Mouse (Mus musculus): ENCODE results near the gene Haus4. TPM values are rescaled to one million over a fixed set of nuclear protein-coding genes. Genes with fewer than 3 reads are reported as not detected.

The Haus4 gene
- polyA plus RNA-seq, 1 experiment from 2014 or later = 53.0 TPM

- H3K27ac ChIP-seq = no peak overlapping the region
- no peak overlapping the region for H3K4me2 ChIP-seq
- H3K4me1 ChIP-seq = peaks cover 5% of the 10 kb centered on the region
- no peak overlapping the region for H3K4me3 ChIP-seq
- peaks cover 20% of the 10 kb centered on the region; the same call in 1 of the 2 replicates for H3K36me3 ChIP-seq
- 93% methylated on average over 9 of the region's 9 CpGs for WGBS
- H3K27me3 ChIP-seq = no peaks in the 10 kb centered on the region
- no peaks in the 10 kb centered on the region for H3K9me3 ChIP-seq
- H3K9ac ChIP-seq = no peak overlapping the region
- no peak for ATAC-seq (ENCODE audit: insufficient number of reproducible peaks, low FRiP score, low TSS enrichment, low read depth)
These were observed 28.1 kb upstream of the Haus4 start for GRCm38 (mm10) chr14:54582536-54582935.

GRCm38 (mm10) chr14:54579638-54580037, 25.2 kb upstream of the Haus4 start:
- Histone ChIP-seq H3K4me2 (no peak overlapping the region), H3K9me3 (no peaks in the 10 kb centered on the region), H3K27me3 (no peaks in the 10 kb centered on the region), H3K4me3 (no peak overlapping the region), H3K9ac (no peak overlapping the region), H3K36me3 (peaks cover 16% of the 10 kb centered on the region; the same call in 1 of the 2 replicates), H3K27ac (no peak overlapping the region), H3K4me1 (peaks cover 10% of the 10 kb centered on the region)
- no peak for ATAC-seq (ENCODE audit: insufficient number of reproducible peaks, low FRiP score, low TSS enrichment, low read depth)
- 76% methylated on average over 7 of the region's 7 CpGs for WGBS

GRCm38 (mm10) chr14:54578063-54578462, 23.6 kb upstream of the Haus4 start:
- under 1% methylated on average over 10 of the region's 10 CpGs for WGBS
- peak overlapping the region; percentile 94 for H3K4me3 ChIP-seq
- peak overlapping the region; percentile 94 for H3K9ac ChIP-seq
- ATAC-seq (ENCODE audit: insufficient number of reproducible peaks, low FRiP score, low TSS enrichment, low read depth) = no peak; the same call in 1 of the 2 replicates
- H3K27ac ChIP-seq = peak overlapping the region; percentile 94
- H3K9me3 ChIP-seq = no peaks in the 10 kb centered on the region
- peaks cover 26% of the 10 kb centered on the region for H3K4me1 ChIP-seq
- H3K27me3 ChIP-seq = no peaks in the 10 kb centered on the region
- peak overlapping the region; percentile 76 for H3K4me2 ChIP-seq
- H3K36me3 ChIP-seq = 0 out of 2 replicates have a peak, but pooled peaks cover 12% of the 10 kb centered on the region

GRCm38 (mm10) chr14:54577089-54577982, 22.9 kb upstream of the Haus4 start, which contains the start of gene Ajuba:
Gene Ajuba, minus strand, starts transcription at chr14:54577558.
- 0 out of 2 replicates have a peak, but pooled peaks cover 5% of the 10 kb centered on the region for H3K36me3 ChIP-seq
- no peaks in the 10 kb centered on the region for H3K27me3 ChIP-seq
- no peaks in the 10 kb centered on the region for H3K9me3 ChIP-seq
- H3K27ac ChIP-seq = peak within 1 kb of the TSS; percentile 94
- peak within 1 kb of the TSS; percentile 76 for H3K4me2 ChIP-seq
- H3K9ac ChIP-seq = peak within 1 kb of the TSS; percentile 94
- H3K4me1 ChIP-seq = peaks cover 33% of the 10 kb centered on the region
- peak within 1 kb of the TSS; percentile 94 for H3K4me3 ChIP-seq
- under 1% methylated on average over 66 of the region's 66 CpGs for WGBS
- peak; percentile 71 for ATAC-seq (ENCODE audit: insufficient number of reproducible peaks, low FRiP score, low TSS enrichment, low read depth)

GRCm38 (mm10) chr14:54576241-54577088, 22.0 kb upstream of the Haus4 start:
- Histone ChIP-seq H3K36me3 (peaks cover 12% of the 10 kb centered on the region), H3K27me3 (no peaks in the 10 kb centered on the region), H3K4me3 (peak overlapping the region; percentile 94), H3K9ac (peak overlapping the region; percentile 94), H3K9me3 (no peaks in the 10 kb centered on the region), H3K4me1 (peaks cover 39% of the 10 kb centered on the region), H3K4me2 (peak overlapping the region; percentile 76), H3K27ac (peak overlapping the region; percentile 94)
- no peak for ATAC-seq (ENCODE audit: insufficient number of reproducible peaks, low FRiP score, low TSS enrichment, low read depth)
- WGBS = under 1% methylated on average over 83 of the region's 84 CpGs

GRCm38 (mm10) chr14:54575631-54576030, 21.2 kb upstream of the Haus4 start:
- Histone ChIP-seq H3K9ac (peak overlapping the region; percentile 94), H3K27me3 (no peaks in the 10 kb centered on the region), H3K4me2 (peak overlapping the region; percentile 76), H3K36me3 (peaks cover 20% of the 10 kb centered on the region), H3K27ac (peak overlapping the region; percentile 94), H3K4me3 (peak overlapping the region; percentile 94), H3K4me1 (peaks cover 39% of the 10 kb centered on the region), H3K9me3 (no peaks in the 10 kb centered on the region)
- WGBS = 1% methylated on average over 39 of the region's 39 CpGs
- peak; percentile 32; the same call in 1 of the 2 replicates for ATAC-seq (ENCODE audit: insufficient number of reproducible peaks, low FRiP score, low TSS enrichment, low read depth)

GRCm38 (mm10) chr14:54575031-54575430, 20.6 kb upstream of the Haus4 start:
- WGBS = 3% methylated on average over 8 of the region's 8 CpGs
- peaks cover 42% of the 10 kb centered on the region for H3K4me1 ChIP-seq
- H3K9me3 ChIP-seq = no peaks in the 10 kb centered on the region
- no peak for ATAC-seq (ENCODE audit: insufficient number of reproducible peaks, low FRiP score, low TSS enrichment, low read depth)
- peak overlapping the region; percentile 94 for H3K27ac ChIP-seq
- no peaks in the 10 kb centered on the region for H3K27me3 ChIP-seq
- H3K4me3 ChIP-seq = peak overlapping the region; percentile 94
- peak overlapping the region; percentile 76 for H3K4me2 ChIP-seq
- H3K36me3 ChIP-seq = peaks cover 25% of the 10 kb centered on the region
- H3K9ac ChIP-seq = peak overlapping the region; percentile 94; the same call in 1 of the 2 replicates

- Histone ChIP-seq H3K4me2 (peak overlapping the region; percentile 76), H3K9me3 (no peaks in the 10 kb centered on the region), H3K4me3 (peak overlapping the region; percentile 94), H3K27ac (peak overlapping the region; percentile 94), H3K27me3 (no peaks in the 10 kb centered on the region), H3K4me1 (peaks cover 45% of the 10 kb centered on the region), H3K36me3 (peaks cover 32% of the 10 kb centered on the region), H3K9ac (peak overlapping the region; percentile 18; the same call in 1 of the 2 replicates)
- 0 out of 2 replicates have a peak, but pooled peaks have one; percentile 8 for ATAC-seq (ENCODE audit: insufficient number of reproducible peaks, low FRiP score, low TSS enrichment, low read depth)
- 7% methylated on average over 4 of the region's 4 CpGs for WGBS
These were observed 19.8 kb upstream of the Haus4 start for GRCm38 (mm10) chr14:54574253-54574652.

GRCm38 (mm10) chr14:54572790-54573736, 18.6 kb upstream of the Haus4 start:
- Histone ChIP-seq H3K4me1 (peaks cover 39% of the 10 kb centered on the region), H3K27ac (peak overlapping the region; percentile 94), H3K4me3 (peak overlapping the region; percentile 94), H3K9ac (0 out of 2 replicates have a peak overlapping the region, but pooled peaks have one; percentile 23), H3K36me3 (peaks cover 42% of the 10 kb centered on the region), H3K4me2 (peak overlapping the region; percentile 76), H3K27me3 (no peaks in the 10 kb centered on the region), H3K9me3 (no peaks in the 10 kb centered on the region)
- ATAC-seq (ENCODE audit: insufficient number of reproducible peaks, low FRiP score, low TSS enrichment, low read depth) = peak; percentile 9; the same call in 1 of the 2 replicates
- 13% methylated on average over 14 of the region's 14 CpGs for WGBS

GRCm38 (mm10) chr14:54572122-54572521, 17.7 kb upstream of the Haus4 start:
- H3K4me3 ChIP-seq = peak overlapping the region; percentile 94; the same call in 1 of the 2 replicates
- H3K9ac ChIP-seq = no peak overlapping the region

More at GRCm38 (mm10) chr14:54572122-54572521, 17.7 kb upstream of the Haus4 start:
- 58% methylated on average over 4 of the region's 4 CpGs for WGBS
- Histone ChIP-seq H3K36me3 (peaks cover 51% of the 10 kb centered on the region), H3K4me1 (peaks cover 39% of the 10 kb centered on the region), H3K27ac (peak overlapping the region; percentile 94), H3K4me2 (peak overlapping the region; percentile 76), H3K27me3 (no peaks in the 10 kb centered on the region), H3K9me3 (no peaks in the 10 kb centered on the region)
- no peak for ATAC-seq (ENCODE audit: insufficient number of reproducible peaks, low FRiP score, low TSS enrichment, low read depth)

Data from limb, embryonic 15.5 days (tissue).